Mouse (Mus musculus): ENCODE measurements around the gene Chrna9.

DNA sequence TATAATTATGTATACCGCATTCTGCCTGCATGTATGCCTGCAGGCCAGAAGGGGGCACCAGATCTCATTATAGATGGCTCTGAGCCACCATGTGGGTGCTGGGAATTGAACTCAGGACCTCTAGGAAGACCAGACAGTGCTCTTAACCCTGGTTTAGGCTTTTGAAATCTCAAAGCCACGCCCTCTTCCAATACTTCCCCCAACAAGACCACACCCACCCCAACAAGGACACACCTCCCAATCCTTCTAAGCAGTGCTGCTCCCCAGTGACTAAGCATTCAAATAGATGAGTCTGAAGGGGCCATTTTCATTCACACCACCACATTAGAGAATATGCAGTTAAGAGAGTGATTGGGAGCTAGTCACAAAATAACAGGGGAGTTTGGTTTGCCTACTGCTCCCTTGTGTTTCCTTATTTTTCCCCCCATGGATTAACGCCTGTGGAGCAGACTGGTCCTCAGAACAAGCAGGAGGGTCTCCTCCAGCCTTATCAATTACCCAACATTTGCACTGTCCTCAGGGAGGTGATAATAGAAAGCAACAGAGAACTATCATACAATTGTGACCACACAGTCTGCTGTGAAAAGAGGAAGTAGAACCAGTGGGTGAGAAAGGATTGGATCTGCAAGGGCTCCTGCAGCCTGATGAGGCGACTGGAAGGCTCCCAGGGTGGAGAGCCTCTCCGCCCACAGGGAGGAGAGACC lies 25.3 kb downstream of the Chrna9 start:
- no peak for TF ChIP-seq CTCF (IDR thresholded peaks at IDR 0.05; ENCODE audit: low read depth, low read length)
- TF ChIP-seq POLR2A (IDR thresholded peaks at IDR 0.05; ENCODE audit: borderline replicate concordance, low read depth, low read length) = no peak

Data from bone marrow macrophage, adult 2 months (primary cell).